Mouse (Mus musculus): ENCODE measurements around the gene Kctd20. TPM values are rescaled to one million over a fixed set of nuclear protein-coding genes. Genes with fewer than 3 reads are reported as not detected.

The Kctd20 gene
- total RNA-seq, 2 experiments from 2014 or later, result 36.8 to 39.4 TPM

- intact Hi-C loops (cut with DNase I; ENCODE audit: low total_unique reads), result no loop called here
- DNase-seq, result peak; percentile 92
Measured at GRCm38 (mm10) chr17:28930392-28931074, 21.2 kb upstream of the Kctd20 start.

- no peak for DNase-seq
- intact Hi-C loops (cut with DNase I; ENCODE audit: low total_unique reads), result no loop called here
Measured at GRCm38 (mm10) chr17:28931436-28932211, 20.1 kb upstream of the Kctd20 start.

- intact Hi-C loops (cut with DNase I; ENCODE audit: low total_unique reads), result no loop called here
- DNase-seq, result no peak
Measured at GRCm38 (mm10) chr17:28932274-28932673, 19.5 kb upstream of the Kctd20 start.

- no peak for DNase-seq
- intact Hi-C loops (cut with DNase I; ENCODE audit: low total_unique reads), result no loop called here
Measured at GRCm38 (mm10) chr17:28934120-28934916, 17.4 kb upstream of the Kctd20 start.

GRCm38 (mm10) chr17:28936133-28936532 is 15.6 kb upstream of the Kctd20 start:
- intact Hi-C loops (cut with DNase I; ENCODE audit: low total_unique reads), result no loop called here

GRCm38 (mm10) chr17:28936622-28937345 is 15.0 kb upstream of the Kctd20 start:
- DNase-seq, result peak; percentile 59
- intact Hi-C loops (cut with DNase I; ENCODE audit: low total_unique reads), result no loop called here

More at GRCm38 (mm10) chr17:28936133-28936532, 15.6 kb upstream of the Kctd20 start:
- no peak for DNase-seq

- DNase-seq, result no peak
- intact Hi-C loops (cut with DNase I; ENCODE audit: low total_unique reads), result no loop called here
Measured at GRCm38 (mm10) chr17:28940776-28941555, 10.8 kb upstream of the Kctd20 start.

GRCm38 (mm10) chr17:28942101-28942500 is 9.6 kb upstream of the Kctd20 start:
- intact Hi-C loops (cut with DNase I; ENCODE audit: low total_unique reads), result no loop called here
- DNase-seq, result no peak

- no peak for DNase-seq
- intact Hi-C loops (cut with DNase I; ENCODE audit: low total_unique reads), result no loop called here
Measured at GRCm38 (mm10) chr17:28943740-28944139, 8.0 kb upstream of the Kctd20 start, which contains the start of gene Pxt1. Pxt1 (minus strand) TSS chr17:28943840.

- intact Hi-C loops (cut with DNase I; ENCODE audit: low total_unique reads), result no loop called here
- DNase-seq, result no peak
Measured at GRCm38 (mm10) chr17:28944481-28944880, 7.3 kb upstream of the Kctd20 start.

- DNase-seq, result no peak
- intact Hi-C loops (cut with DNase I; ENCODE audit: low total_unique reads), result no loop called here
Measured at GRCm38 (mm10) chr17:28947011-28947939, 4.5 kb upstream of the Kctd20 start.

GRCm38 (mm10) chr17:28948661-28949060 is 3.1 kb upstream of the Kctd20 start:
- intact Hi-C loops (cut with DNase I; ENCODE audit: low total_unique reads), result no loop called here
- DNase-seq, result no peak

GRCm38 (mm10) chr17:28950751-28951150 is 999 bp upstream of the Kctd20 start:
- intact Hi-C loops (cut with DNase I; ENCODE audit: low total_unique reads), result no loop called here
- no peak for DNase-seq

- DNase-seq, result no peak
- intact Hi-C loops (cut with DNase I; ENCODE audit: low total_unique reads), result no loop called here
Measured at GRCm38 (mm10) chr17:28953251-28953650, 1.5 kb downstream of the Kctd20 start.

GRCm38 (mm10) chr17:28954416-28954815 is 2.7 kb downstream of the Kctd20 start:
- DNase-seq, result no peak
- intact Hi-C loops (cut with DNase I; ENCODE audit: low total_unique reads), result no loop called here

- DNase-seq, result no peak
- intact Hi-C loops (cut with DNase I; ENCODE audit: low total_unique reads), result no loop called here
Measured at GRCm38 (mm10) chr17:28960597-28960996, 8.8 kb downstream of the Kctd20 start.

GRCm38 (mm10) chr17:28961596-28961995 is 9.8 kb downstream of the Kctd20 start:
- intact Hi-C loops (cut with DNase I; ENCODE audit: low total_unique reads), result no loop called here
- DNase-seq, result no peak

Data from gastrocnemius, postnatal 14 days (tissue).